Mouse (Mus musculus): ENCODE results near the gene Iqgap1. TPM values are rescaled to one million over a fixed set of nuclear protein-coding genes. Genes with fewer than 3 reads are reported as not detected.

Gene Iqgap1
- total and polyA plus RNA-seq, 2 experiments: 2.8 to 7.8 TPM

DNA sequence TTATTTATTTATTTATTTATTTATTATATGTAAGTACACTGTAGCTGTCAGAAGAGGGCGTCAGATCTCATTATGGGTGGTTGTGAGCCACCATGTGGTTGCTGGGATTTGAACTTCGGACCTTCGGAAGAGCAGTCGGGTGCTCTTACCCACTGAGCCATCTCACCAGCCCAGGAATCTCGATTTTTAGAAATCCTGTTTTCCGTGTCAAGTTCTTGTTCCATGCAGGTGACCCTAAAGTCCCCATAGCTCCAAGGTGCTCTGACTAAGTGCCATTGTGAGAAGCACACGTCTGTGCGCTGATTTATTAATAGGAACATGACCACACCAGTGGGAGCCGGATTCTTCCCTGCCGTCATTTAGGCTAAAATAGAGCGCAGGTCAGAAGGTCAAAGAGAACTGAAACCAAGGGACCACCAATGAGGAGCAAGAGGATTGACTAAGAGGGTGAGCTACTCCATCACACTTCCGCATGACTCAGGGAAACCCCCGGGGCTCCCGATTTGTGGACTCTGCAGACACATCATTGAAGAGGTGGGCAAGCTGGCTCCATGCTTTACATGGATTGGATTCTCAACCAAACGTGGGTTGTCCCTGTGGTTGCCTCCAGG is 4.5 kb upstream of the Iqgap1 start:
- peak; percentile 42 for DNase-seq (ENCODE audit: extremely low read depth, low read depth, low spot score)
- Histone ChIP-seq H3K4me1 (ENCODE audit: control insufficient read depth, insufficient read depth, low read length) (peaks cover 2% of the 10 kb centered on the region), H3K79me2 (ENCODE audit: control insufficient read depth, insufficient read depth, low read length) (no peaks in the 10 kb centered on the region), H3K36me3 (ENCODE audit: control insufficient read depth, insufficient read depth, low read length) (no peaks in the 10 kb centered on the region), H3K27ac (replicated peaks; ENCODE audit: insufficient read depth, low read depth, low read length) (no peak overlapping the region), H3K27me3 (ENCODE audit: control insufficient read depth, insufficient read depth, low read length) (no peaks in the 10 kb centered on the region), H3K4me3 (ENCODE audit: insufficient read depth, low read depth, low read length) (no peak overlapping the region), H3K9ac (ENCODE audit: low read depth, low read length) (no peak overlapping the region)
- TF ChIP-seq CTCF (IDR thresholded peaks at IDR 0.05; ENCODE audit: low read depth, low read length): no peak
- TF ChIP-seq POLR2A (IDR thresholded peaks at IDR 0.05; ENCODE audit: extremely low read depth, insufficient read depth, low read length): no peak
- WGBS: 85% methylated on average over 15 of the region's 15 CpGs

DNA sequence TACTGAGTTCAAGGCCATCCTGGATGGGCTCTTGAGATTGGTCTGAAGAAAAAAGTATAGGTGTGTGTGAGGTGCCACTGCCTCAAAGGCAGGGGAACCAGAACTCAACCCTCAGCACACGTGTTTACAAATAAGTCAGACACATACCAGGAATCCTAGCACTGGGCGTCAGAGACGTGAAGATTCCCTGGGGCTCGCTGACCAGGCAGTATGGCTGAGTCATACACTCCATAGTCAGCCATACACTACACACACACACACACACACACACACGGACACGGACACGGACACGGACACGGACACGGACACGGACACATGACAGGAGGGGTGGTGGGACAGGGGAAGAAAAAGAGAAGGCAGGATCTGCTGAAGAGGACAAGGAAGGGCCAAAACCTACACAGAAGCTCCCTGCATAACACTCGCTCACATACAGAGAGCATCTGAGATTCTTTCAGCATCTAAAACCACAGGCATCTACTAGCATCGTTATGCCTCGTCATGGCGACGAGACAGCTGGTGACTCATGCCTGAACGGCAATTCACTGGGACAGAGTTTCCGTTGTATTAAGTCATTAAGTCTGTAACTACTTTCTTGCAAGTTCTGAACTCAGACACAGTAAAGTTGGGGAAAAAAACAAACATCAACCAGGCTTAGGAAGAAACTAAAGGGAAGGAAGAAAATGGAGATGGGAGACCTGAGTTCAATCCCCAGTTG is 2.5 kb upstream of the Iqgap1 start:
- DNase-seq (ENCODE audit: extremely low read depth, low read depth, low spot score): no peak
- 86% methylated on average over 18 of the region's 18 CpGs for WGBS
- H3K4me3 ChIP-seq (ENCODE audit: insufficient read depth, low read depth, low read length): no peak overlapping the region
- no peak for TF ChIP-seq POLR2A (IDR thresholded peaks at IDR 0.05; ENCODE audit: extremely low read depth, insufficient read depth, low read length)
- TF ChIP-seq CTCF (IDR thresholded peaks at IDR 0.05; ENCODE audit: low read depth, low read length): no peak
- H3K9ac ChIP-seq (ENCODE audit: low read depth, low read length): no peak overlapping the region
- H3K4me1 ChIP-seq (ENCODE audit: control insufficient read depth, insufficient read depth, low read length): no peaks in the 10 kb centered on the region; the same call in 1 of the 2 replicates
- H3K27me3 ChIP-seq (ENCODE audit: control insufficient read depth, insufficient read depth, low read length): no peaks in the 10 kb centered on the region
- H3K27ac ChIP-seq (replicated peaks; ENCODE audit: insufficient read depth, low read depth, low read length): no peak overlapping the region
- H3K36me3 ChIP-seq (ENCODE audit: control insufficient read depth, insufficient read depth, low read length): no peaks in the 10 kb centered on the region
- no peaks in the 10 kb centered on the region for H3K79me2 ChIP-seq (ENCODE audit: control insufficient read depth, insufficient read depth, low read length)

DNA sequence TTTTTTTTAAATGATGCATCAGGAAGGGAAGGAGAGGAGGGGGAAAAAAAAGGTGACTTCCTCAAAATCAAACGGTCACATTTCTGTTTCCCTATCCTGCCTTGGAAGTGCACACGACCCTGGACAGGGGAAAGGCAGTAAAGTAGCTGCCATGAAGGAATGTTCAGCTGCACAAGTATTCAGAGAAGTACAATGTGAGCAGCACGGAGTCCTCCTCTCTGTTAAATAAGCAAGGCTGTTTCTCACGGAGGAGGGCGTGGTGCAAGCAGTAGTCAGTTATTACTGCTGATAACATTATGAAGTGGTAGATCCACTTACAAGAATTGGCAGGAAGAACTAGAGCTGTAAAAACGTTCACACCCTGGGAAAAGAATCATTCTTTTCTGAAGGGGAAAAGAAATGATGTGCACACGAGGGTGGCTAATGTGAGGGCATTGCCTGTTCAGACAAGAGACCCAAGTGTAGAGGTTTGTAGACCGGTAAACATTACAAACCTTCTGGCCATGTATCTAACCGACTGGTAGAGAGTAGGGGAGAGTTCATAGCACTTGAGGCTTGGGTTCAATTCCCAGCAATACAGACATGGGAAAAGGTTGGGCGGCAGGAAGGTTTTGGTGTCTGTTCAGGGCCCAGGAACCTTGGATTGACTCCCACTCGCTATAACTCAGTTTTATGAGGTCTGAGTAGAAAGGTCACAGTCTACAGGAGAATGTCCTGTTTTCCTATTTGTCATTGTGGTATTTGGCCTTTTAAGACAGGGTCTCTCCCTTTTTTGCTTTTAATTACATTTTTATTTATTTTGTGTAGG is 1.7 kb downstream of the Iqgap1 start:
- Histone ChIP-seq H3K27me3 (ENCODE audit: control insufficient read depth, insufficient read depth, low read length) (no peaks in the 10 kb centered on the region), H3K79me2 (ENCODE audit: control insufficient read depth, insufficient read depth, low read length) (no peaks in the 10 kb centered on the region), H3K36me3 (ENCODE audit: control insufficient read depth, insufficient read depth, low read length) (no peaks in the 10 kb centered on the region), H3K4me3 (ENCODE audit: insufficient read depth, low read depth, low read length) (no peak overlapping the region), H3K9ac (ENCODE audit: low read depth, low read length) (no peak overlapping the region), H3K4me1 (ENCODE audit: control insufficient read depth, insufficient read depth, low read length) (no peaks in the 10 kb centered on the region), H3K27ac (replicated peaks; ENCODE audit: insufficient read depth, low read depth, low read length) (no peak overlapping the region)
- WGBS: 76% methylated on average over 11 of the region's 11 CpGs
- no peak for DNase-seq (ENCODE audit: extremely low read depth, low read depth, low spot score)
- TF ChIP-seq CTCF (IDR thresholded peaks at IDR 0.05; ENCODE audit: low read depth, low read length): no peak

DNA sequence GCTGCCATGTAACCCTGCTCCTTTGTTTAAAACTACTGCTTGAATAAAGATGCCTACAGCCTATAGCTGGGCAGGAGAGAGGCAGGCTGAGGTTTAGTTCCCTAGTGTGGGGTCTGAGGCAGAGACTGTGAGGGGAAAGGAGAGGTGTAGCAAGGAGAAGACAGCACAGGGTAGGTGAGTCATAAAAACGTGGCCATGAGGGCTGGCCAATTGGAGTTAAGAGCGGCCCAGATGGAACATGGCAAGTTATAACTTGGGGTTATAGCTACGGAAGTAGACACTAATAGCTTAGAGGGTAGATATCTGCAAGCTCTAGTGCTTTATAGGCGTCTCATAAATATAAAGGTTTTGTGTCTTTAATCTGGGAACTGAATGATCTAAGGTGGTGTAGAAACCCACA is 2.5 kb downstream of the Iqgap1 start:
- H3K9ac ChIP-seq (ENCODE audit: low read depth, low read length): no peak overlapping the region
- TF ChIP-seq CTCF (IDR thresholded peaks at IDR 0.05; ENCODE audit: low read depth, low read length) (no peak), POLR2A (IDR thresholded peaks at IDR 0.05; ENCODE audit: extremely low read depth, insufficient read depth, low read length) (no peak)

DNA sequence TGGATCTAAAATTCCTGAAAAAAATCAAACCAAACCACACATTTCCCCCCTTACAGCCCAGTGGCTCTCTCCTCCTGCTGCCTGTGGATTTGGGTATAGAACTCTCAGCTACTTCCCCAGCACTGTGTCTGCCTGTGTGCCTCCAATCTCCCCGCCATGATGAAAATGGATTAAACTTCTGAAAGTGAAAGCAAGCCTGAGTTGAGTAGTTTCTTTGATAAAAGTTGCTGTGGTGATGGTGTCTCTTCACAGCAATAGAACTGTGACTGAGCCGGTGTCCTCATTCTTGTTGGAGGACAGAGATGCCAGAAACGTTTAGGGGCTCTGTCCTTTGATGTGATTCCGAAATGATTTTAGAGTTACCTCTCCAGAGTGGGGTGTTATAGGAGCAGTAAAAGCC is 4.9 kb downstream of the Iqgap1 start:
- Histone ChIP-seq H3K79me2 (ENCODE audit: control insufficient read depth, insufficient read depth, low read length) (no peaks in the 10 kb centered on the region), H3K27me3 (ENCODE audit: control insufficient read depth, insufficient read depth, low read length) (no peaks in the 10 kb centered on the region), H3K9ac (ENCODE audit: low read depth, low read length) (no peak overlapping the region), H3K27ac (replicated peaks; ENCODE audit: insufficient read depth, low read depth, low read length) (no peak overlapping the region), H3K36me3 (ENCODE audit: control insufficient read depth, insufficient read depth, low read length) (no peaks in the 10 kb centered on the region), H3K4me1 (ENCODE audit: control insufficient read depth, insufficient read depth, low read length) (no peaks in the 10 kb centered on the region), H3K4me3 (ENCODE audit: insufficient read depth, low read depth, low read length) (no peak overlapping the region)
- no peak for DNase-seq (ENCODE audit: extremely low read depth, low read depth, low spot score)
- 86% methylated on average over 4 of the region's 4 CpGs for WGBS
- TF ChIP-seq CTCF (IDR thresholded peaks at IDR 0.05; ENCODE audit: low read depth, low read length) (no peak), POLR2A (IDR thresholded peaks at IDR 0.05; ENCODE audit: extremely low read depth, insufficient read depth, low read length) (no peak)

More for the DNA sequence above, 2.5 kb downstream of the Iqgap1 start:
- DNase-seq (ENCODE audit: extremely low read depth, low read depth, low spot score): no peak
- Histone ChIP-seq H3K4me1 (ENCODE audit: control insufficient read depth, insufficient read depth, low read length) (no peaks in the 10 kb centered on the region), H3K27me3 (ENCODE audit: control insufficient read depth, insufficient read depth, low read length) (no peaks in the 10 kb centered on the region), H3K36me3 (ENCODE audit: control insufficient read depth, insufficient read depth, low read length) (no peaks in the 10 kb centered on the region), H3K27ac (replicated peaks; ENCODE audit: insufficient read depth, low read depth, low read length) (no peak overlapping the region), H3K4me3 (ENCODE audit: insufficient read depth, low read depth, low read length) (no peak overlapping the region), H3K79me2 (ENCODE audit: control insufficient read depth, insufficient read depth, low read length) (no peaks in the 10 kb centered on the region)
- WGBS: 84% methylated on average over 4 of the region's 4 CpGs
